10 mouse cellular contexts compared by ENCODE assay signal in the genomic region with DNA sequence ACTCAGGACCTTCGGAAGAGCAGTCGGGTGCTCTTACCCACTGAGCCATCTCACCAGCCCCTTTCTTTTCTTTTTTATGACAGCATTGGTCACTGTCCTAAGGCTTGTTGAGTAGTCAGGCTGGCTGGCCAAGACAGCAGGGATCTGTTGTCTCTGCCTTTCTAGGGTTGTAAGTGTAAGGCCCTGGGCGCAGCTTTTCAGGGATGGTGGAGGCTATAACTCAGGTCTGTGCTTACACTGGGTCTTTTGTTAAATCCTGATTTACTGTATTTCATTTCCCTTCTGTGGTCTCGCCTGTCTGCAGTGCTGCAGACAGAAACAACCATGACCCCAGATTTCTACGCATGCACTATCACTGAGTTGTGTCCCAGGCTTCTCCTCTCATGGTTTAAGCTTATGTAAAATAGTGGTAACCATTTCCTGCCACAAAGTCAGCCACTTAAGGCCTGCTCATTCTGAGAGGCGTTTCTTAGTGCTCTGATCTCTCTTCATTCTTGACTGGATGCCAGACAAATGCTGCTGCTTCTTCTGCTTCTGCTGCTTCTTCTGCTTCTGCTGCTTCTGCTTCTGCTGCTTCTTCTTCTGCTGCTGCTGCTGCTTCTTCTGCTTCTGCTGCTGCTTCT. TPM values are rescaled to one million over a fixed set of nuclear protein-coding genes. Genes with fewer than 3 reads are reported as not detected.
A peak's percentile ranks its signal among the peaks of the same experiment; 100 is the strongest.
DNase-seq lines count a peak whose midpoint lies in the region; ATAC-seq lines count a peak whose summit lies in the region.
"Had no signal": no experiment of that assay in that cellular context is flagged by ENCODE, and none has a peak within 500 bp of the region (broad histone marks: within the 10 kb centered on the region; RNA-seq: fewer than 3 reads in every experiment).

No protein-coding gene starts in this region.

- intact Hi-C loops in left cerebral cortex, postnatal 14 days (cut with DNase I), result no loop called here

- WGBS in neural tube, embryonic 14.5 days, result 36% methylated on average over 6 of the region's 6 CpGs

- no peak overlapping the region for H3K27ac ChIP-seq in neural tube, embryonic 14.5 days (ENCODE audit: low read depth, low read length)
- H3K27ac ChIP-seq: midbrain, embryonic 15.5 days had no signal

- no peaks in the 10 kb centered on the region for H3K9me3 ChIP-seq in neural tube, embryonic 14.5 days (ENCODE audit: control insufficient read depth, low read length)
- H3K9me3 ChIP-seq: midbrain, embryonic 15.5 days had no signal

- no peak overlapping the region for H3K9ac ChIP-seq in neural tube, embryonic 14.5 days (replicated peaks; ENCODE audit: low read depth, low read length)
- H3K9ac ChIP-seq: midbrain, embryonic 15.5 days had no signal

- H3K27me3 ChIP-seq in neural tube, embryonic 14.5 days (ENCODE audit: control insufficient read depth, insufficient read depth, low read length), result no peaks in the 10 kb centered on the region
- H3K27me3 ChIP-seq: midbrain, embryonic 15.5 days had no signal

- peak; percentile 58; the same call in 1 of the 2 replicates for ATAC-seq in neural tube, embryonic 14.5 days (ENCODE audit: low read depth)
- ATAC-seq: midbrain, embryonic 15.5 days had no signal

- no peak overlapping the region for H3K4me3 ChIP-seq in neural tube, embryonic 14.5 days (ENCODE audit: low read depth, low read length)
- H3K4me3 ChIP-seq: midbrain, embryonic 15.5 days had no signal

- H3K4me2 ChIP-seq in neural tube, embryonic 14.5 days (ENCODE audit: low read depth, low read length), result no peak overlapping the region
- H3K4me2 ChIP-seq: midbrain, embryonic 15.5 days had no signal

- H3K36me3 ChIP-seq in neural tube, embryonic 14.5 days (ENCODE audit: control insufficient read depth, insufficient read depth, low read length), result no peaks in the 10 kb centered on the region
- H3K36me3 ChIP-seq: midbrain, embryonic 15.5 days had no signal

- no peaks in the 10 kb centered on the region for H3K4me1 ChIP-seq in neural tube, embryonic 14.5 days (ENCODE audit: control insufficient read depth, insufficient read depth, low read length)
- H3K4me1 ChIP-seq: midbrain, embryonic 15.5 days had no signal

- peak; percentile 91 for DNase-seq in 416B (ENCODE audit: low read depth)
- DNase-seq in CD4-positive, CD25-positive, alpha-beta regulatory T cell, adult 2 months (ENCODE audit: low read depth, low spot score), result peak; percentile 80
- DNase-seq in forelimb bud, embryonic 11.5 days (ENCODE audit: low read depth, low spot score), result peak; percentile 53
- DNase-seq in urinary bladder, adult 18-20 months (ENCODE audit: low spot score in 2 of 2), result no peak
- DNase-seq in left cerebral cortex, postnatal 14 days (ENCODE audit: low spot score in 2 of 2), result no peak
- no peak for DNase-seq in kidney, adult 9 months
- DNase-seq: gastrocnemius, postnatal 14 days; right cerebral cortex, adult 18-20 months had no signal

RNA-seq across cellular contexts. Expression of a gene that starts 23.1 kb away (rescaled TPM):
- polyA plus RNA-seq in neural tube, embryonic 14.5 days (2014; fragmentation: Nextera tagmentation; extraction: Ambion mirVana), result 10.8 and 11.5 TPM in 2 replicates
- 10 to 100 TPM; 39.9 to 42.7 TPM for total RNA-seq in left cerebral cortex, postnatal 14 days (2021)

RNA-seq across cellular contexts. Expression of a gene that starts 52.7 kb away (rescaled TPM):
- polyA plus RNA-seq in neural tube, embryonic 14.5 days (2014; fragmentation: Nextera tagmentation; extraction: Ambion mirVana), result 69.9 and 82.1 TPM in 2 replicates
- total RNA-seq in left cerebral cortex, postnatal 14 days (2021), result 10 to 100 TPM; 49.1 to 49.6 TPM

RNA-seq across cellular contexts. Expression of a gene that starts 55.3 kb away (rescaled TPM):
- 62.1 and 65.4 TPM in 2 replicates for polyA plus RNA-seq in neural tube, embryonic 14.5 days (2014; fragmentation: Nextera tagmentation; extraction: Ambion mirVana)
- total RNA-seq in left cerebral cortex, postnatal 14 days (2021), result 10 to 100 TPM; 33.1 to 39.8 TPM

Comparison
In these comparisons a context has a peak if more than half of its experiments do, and no peak if none do; other contexts are left out.
1. DNase-seq: peak in 416B (single experiment), CD4-positive, CD25-positive, alpha-beta regulatory T cell, adult 2 months (single experiment) and forelimb bud, embryonic 11.5 days (single experiment); none in urinary bladder, adult 18-20 months (0 of 2), left cerebral cortex, postnatal 14 days (0 of 2) and kidney, adult 9 months (single experiment).